Mouse (Mus musculus): ENCODE measurements around the gene Mb.
"Not testable (repeated sequence)": the region's sequence is repeated elsewhere in the genome, so short reads cannot be mapped to it uniquely, and the experiment has no call there.

The Mb gene

DNA sequence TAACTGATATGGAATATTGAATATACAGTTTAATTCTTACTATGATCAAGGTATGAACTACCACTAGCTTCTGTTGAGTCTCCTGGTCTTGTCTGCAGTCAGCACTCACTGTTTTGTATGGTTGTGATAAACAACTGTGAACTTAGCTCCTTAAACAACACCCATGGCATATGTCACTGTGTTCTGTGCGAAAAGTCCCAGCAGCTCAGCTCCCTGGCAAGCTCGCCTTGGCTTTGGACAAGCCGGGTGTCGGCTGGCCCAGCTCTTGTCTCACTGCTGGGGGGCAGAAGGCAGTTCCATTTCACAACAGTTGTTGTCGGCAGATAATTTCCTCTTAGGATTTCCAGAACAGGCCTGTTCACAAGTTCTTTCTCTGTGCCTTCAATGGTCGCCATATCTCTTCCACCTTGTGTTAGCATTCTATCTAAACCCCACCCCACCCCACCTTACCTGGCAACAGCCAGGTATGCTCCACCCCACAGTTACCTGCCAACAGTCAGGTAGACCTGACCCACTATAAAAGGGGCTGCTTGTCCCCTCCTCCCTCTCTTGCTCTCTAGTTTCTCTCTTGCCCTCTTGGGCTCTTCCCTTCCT, 14.9 kb upstream of the Mb start:
- DNase-seq (ENCODE audit: low spot score in 2 of 2): no peak

DNA sequence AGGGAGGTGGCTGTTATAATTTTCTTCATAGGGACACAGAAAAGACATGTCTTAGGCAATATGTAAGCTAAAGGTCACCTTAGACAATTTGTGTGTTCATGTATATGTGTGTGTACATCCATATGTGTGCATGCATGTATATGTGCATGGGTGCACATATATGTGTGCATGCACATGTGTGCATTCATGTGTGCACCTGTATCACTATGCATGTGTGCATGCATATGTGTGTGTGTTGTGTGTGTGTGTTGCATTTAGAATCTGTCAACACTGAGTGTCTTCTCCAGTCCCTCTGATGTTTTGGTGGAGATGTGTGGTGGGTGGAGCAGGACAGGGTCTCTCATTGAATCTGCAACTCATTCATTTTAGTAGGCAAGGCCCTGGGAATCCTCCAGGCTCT, 12.3 kb upstream of the Mb start:
- DNase-seq (ENCODE audit: low spot score in 2 of 2): no peak

DNA sequence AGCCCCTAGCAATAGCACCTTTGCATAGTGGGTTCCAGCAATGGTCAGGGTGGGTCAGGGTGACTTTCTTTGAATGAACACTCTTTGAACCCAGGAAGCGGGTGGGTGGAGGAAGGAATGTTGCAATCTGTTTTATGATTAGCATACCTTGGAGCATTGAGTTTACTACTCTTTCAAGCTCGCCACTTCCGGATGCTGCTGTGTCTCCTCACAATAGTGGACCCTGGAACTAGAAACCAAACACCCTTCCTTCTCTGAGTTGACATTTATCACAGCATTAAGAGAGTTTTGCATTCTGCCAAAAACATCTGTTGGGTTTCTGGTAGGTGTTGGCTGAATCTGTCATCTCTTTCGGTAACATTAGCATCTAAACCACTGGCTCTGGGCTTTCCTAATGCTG, 8.9 kb upstream of the Mb start:
- DNase-seq (ENCODE audit: low spot score in 2 of 2): not testable (repeated sequence)

DNA sequence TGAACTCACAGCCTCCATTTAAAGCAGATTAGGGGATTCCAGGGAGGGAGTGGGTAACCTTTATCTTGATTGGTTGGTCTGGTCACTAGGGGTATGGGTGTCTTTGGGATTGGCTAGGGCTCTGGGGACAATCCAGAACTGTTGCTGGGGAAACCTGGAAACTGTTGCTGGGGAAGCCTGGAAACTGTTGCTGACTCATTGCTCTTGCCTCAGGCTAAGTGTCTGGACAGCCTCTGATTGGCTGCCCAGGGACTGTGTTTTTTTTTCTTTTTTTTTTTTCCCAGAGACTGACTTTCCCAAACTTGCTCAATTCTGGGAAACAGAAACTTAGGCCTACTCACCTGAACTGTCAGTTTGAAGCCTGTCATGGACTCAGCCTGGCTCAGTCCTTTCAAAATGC, 8.1 kb upstream of the Mb start:
- DNase-seq (ENCODE audit: low spot score in 2 of 2): no peak

DNA sequence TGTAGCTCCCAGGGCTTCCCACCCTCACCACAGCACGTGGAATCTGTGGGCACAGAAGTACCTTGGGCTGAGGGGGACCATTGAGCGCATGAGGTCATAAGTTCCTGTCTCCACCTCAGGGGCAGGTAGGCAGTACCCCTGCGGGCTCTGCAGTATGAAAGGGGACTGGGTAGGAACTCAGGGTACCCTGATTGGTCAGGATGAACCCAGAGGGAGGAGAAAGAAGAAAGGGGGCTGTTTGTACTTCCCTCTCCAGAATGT, 6.3 kb upstream of the Mb start:
- no peak for DNase-seq (ENCODE audit: low spot score in 2 of 2)

DNA sequence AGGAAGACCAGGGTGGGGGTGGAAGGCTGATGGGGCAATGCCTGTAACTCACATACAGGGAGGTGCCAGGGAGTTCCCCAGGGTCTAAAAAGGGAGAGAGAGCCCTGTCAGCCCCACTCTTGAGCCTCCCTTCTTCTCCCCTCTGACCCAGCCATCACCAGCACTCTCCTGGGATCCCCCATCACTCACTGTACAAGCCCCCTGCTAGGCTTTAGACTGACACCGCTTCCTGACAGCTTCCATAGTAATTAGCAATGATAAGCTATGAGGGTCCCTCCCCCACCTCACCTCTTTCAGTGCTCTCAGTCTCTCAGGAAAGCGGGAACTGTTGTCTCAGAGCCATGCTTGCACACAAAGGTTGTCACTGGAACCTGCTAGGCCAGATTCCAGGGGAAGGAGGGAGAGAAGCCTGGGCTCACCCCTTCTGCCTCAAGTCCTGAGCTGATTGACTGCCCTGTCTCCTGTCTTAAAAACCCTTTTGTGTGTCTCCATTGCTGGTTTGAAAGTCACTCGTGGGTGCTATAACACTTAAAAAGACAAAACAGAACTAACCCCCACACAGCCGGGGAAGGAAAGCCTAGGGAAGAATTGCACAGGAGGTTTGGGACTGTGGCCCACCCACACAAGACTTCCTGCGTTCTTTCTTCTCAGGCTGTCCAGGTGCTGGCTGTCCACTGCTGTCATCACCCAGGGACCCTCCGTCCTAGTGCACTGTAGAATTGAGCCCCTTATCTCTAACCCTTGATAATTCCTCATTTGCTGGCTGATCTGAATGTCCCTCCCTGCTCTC, 5.7 kb upstream of the Mb start:
- no peak for DNase-seq (ENCODE audit: low spot score in 2 of 2)

DNA sequence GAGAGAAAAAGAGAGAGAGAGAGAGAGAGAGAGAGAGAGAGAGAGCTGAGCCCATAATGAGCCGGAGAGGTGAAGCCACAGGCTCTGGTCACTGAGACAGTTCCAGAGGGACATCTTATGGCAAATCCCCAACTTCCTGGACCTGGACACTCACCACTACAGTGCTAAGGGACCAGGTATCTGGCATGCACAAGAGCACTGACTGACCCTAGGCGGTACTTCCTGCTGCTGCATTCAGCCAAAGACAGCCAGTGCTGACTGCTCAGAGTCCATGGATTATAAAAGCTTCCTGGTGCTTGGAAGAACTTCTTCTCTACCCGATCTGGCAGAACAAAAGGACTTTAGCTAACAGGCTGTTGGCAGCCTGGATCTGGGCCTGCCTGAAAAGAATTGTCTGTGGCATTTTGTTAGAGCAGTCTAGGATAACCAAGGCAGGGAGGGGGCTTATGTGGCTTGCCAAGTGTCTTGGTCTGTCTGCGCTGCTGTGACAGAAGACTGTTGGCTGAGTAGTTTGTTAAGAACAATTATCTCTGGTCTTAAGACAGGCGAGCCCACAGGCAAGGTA, 4.2 kb upstream of the Mb start:
- DNase-seq (ENCODE audit: low spot score in 2 of 2): no peak

DNA sequence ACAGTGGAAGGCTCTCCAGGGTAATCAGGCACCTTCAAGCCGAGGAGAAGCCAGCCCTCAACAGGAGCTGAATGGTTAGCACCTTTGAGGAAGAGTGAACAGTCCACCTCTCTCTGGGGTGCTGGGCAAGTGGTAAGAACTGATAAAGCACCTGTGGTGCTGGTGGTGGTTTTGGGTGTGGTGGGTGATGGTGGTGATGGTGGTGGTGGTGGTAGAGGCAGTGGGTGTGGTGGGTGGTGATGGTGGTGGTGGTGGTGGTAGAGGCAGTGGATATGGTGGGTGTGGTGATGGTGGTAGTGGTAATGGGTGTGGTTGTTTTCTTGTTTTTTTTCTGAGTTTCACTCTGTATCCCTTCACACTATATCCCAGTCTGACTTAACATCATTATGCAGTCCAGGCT, 2.6 kb upstream of the Mb start:
- DNase-seq (ENCODE audit: low spot score in 2 of 2): no peak

DNA sequence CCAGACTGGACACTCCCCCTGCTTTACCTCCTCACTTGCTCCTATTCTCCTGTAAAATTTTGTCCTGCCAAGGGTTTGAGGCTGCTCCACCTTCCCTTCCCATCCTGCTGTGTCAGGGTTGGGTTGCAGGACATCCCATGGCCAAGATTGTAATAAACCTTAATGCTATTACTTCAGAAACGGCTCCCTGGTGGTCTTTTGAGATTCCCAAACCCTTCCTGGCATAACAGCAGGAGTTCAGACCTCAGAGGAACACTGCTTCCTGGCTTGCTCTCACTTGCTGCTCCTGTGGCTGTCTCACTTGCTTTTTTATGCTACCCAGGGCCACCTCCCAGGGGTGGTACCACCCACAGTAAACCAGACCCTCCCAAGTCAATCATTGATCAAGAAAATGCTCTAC, 1.7 kb upstream of the Mb start:
- no peak for DNase-seq (ENCODE audit: low spot score in 2 of 2)

DNA sequence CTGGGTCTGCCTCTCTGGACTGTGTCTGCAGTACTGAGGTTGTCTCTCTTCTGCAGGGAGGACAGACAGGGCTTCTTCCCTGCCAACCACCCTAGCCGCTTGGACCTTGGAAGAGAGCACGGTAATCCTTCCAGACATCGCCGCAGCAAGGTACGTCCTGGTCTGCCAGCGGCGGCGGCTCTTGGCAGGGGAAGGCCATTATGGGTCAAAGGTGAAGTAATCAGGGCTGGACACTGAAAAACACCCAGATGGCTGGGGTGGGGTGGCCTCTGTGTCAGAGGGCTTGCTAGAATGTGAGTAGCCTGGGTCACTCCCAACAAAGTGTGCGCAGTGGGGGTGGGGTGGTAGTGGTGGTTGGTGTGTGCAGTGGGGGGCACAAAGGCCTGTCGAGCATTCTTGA, 4.9 kb downstream of the Mb start:
- no peak for DNase-seq (ENCODE audit: low spot score in 2 of 2)

DNA sequence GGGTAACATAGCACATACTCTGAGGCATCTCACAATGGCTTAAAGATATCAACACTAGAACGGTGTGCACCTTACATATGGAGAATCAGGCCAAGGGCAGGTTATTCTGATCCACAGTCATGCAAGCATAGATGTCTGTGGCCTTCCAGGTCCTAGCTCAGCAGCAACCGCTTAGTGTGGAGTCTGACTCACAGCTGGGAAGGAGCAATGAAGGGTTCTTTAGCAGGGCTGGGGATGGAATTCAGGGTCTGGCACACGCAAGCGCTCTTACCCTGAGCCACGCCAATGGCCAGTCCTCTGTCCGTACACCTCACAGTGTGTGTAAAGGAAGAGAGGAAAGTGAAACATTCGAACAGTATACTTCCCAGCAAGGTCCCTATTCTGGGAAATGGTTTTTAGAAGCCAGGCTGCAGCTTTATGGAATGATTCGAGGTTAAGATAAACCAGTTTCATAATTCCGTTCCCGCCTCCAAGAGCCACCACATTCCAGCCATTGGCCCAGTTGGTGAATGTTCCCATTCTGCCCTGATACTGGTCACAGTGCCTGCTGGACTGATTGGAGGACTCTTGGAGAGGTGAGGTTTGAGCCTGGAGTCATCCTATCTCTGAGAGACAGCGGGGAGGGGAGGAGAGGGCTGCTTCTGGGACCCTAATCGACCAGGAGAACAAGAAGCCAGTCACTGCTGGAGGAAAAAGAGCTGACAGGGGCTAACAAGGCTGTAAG, 5.7 kb downstream of the Mb start, which contains the start of gene Apol6:
TSS of gene Apol6 (plus strand) at position 133 of the 724 bp plus-strand sequence.
- no peak for DNase-seq (ENCODE audit: low spot score in 2 of 2)

DNA sequence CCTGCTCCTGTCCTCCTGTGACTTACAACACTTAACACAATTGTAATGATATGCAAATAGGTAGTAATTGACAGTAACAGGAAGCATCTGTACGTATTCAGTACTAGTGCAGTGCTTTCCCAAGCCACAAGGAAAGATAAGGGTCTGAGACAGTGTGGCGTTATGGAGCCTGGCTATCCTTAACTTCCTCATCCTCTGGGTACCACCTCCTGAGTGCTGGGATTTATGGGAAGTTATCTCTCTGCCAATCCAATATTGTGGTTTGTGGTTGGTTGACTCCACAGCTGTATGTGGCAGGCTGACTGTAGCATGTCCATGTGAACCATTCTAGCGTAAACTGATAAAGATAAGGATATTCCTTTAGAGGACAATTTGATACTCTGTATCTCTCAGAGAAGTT, 9.7 kb downstream of the Mb start:
- no peak for DNase-seq (ENCODE audit: low spot score in 2 of 2)

DNA sequence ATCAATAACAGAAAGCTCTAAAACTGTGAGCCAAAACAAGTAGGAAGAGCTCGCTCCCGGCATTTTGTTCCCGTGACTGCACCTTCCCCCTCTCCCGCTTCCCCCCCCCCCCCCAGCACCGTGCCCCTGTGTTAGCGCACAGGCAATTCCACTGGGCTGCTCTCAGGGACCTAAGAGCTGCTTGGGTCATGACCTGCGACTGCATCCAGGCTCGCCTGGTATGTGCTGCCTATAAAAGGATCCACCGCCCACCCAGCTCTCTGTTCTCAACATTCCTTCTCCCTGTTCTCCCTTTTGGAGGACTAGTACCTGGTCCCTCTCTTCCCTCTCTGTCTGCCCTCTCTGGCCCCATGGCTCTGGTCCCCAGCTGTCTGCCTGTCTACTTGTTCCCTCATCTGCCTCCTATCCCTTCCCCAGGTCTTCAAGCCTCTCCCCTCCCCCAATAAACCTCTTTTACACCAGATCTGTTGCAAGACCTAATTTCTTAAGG, 11.2 kb downstream of the Mb start:
- no peak for DNase-seq (ENCODE audit: low spot score in 2 of 2)

DNA sequence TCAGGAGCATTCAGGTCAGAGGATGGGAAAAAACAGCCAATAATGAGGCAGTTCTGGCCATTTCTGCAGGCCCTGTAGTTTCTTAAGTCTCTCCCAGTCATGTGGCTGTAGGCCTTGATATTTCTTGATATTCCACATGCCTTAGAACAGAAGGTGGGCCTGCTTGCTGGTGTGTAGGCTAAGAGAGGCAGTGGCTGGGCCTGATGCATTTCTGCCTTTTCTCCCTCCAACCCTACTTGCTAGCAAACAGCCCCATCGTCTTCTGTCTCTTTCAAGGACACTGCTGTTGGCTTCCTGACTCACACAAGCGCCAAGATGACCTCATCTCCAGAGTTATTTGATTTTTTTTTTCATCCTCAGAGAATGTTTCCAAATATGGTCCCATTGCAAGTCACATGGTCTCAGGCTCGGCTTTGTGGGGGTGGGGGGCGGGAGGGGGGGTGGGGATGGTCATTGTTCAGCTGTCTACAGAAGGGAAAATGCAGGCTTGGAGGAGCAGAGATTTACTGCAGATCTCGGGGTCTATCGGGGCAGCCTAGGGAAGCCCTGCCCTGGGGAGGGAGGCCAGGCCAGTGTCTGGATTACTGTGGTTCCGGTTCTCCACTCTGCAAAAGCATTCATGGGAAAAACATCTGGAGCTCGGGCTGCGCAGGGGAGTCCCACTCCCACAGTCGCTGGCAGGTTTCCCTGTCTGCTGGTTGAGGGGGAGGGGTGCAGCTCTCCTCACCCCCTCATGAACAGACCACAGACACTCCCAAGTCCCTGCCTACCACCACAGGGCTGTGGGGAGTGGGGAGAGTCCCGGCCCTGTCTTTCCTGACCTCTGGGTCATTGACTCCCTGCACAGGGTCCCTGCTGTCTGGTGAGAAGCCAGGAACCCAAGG, 12.9 kb downstream of the Mb start:
- no peak for DNase-seq (ENCODE audit: low spot score in 2 of 2)

DNA sequence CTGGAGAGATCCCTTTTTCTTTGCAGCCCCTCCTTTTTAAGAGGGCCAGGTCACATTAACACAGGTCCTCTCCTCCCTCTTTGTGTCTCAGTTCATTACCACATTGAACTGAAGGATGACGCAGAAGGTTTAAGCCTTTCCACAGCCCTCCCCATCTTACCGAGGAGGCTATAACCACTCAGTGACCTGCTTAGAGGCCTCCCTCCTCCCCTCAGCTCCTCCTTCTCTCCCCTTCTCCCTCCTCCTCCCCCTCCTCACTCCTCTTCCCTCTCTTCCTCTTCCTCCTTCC, 13.5 kb downstream of the Mb start:
- DNase-seq (ENCODE audit: low spot score in 2 of 2): no peak

DNA sequence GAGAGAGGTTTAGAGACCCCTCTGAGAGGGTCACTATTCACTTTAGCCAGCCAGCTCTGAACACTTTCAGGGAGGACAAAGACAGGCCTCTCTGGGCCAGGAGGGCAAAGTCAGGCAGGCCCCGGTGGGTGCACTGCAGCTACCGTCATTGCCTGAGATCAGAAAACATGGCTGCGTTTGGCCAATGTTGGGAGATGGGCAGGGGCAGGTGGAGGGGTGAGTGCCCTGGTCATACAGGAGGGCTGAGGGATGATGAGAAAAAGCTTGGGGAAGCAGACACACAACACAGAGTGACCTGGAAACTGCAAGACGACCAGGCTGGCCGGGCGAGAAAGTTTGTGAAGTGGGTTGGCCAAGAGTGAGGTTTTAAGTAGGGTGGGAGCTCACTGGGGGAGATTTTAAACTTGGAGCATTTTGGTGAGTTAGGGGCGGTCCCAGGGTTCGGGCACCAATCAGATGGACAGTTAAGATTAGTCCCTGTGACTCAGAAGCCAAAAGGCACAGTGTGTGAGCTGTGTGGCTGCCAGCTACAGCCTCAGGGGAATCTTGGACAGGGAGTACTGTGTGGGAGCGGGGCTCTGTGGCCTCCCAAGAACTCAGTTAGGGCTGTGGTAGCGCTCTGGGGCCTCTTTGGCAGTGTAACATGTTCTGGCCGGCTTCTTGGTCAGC, 14.0 kb downstream of the Mb start:
- DNase-seq (ENCODE audit: low spot score in 2 of 2): no peak

DNA sequence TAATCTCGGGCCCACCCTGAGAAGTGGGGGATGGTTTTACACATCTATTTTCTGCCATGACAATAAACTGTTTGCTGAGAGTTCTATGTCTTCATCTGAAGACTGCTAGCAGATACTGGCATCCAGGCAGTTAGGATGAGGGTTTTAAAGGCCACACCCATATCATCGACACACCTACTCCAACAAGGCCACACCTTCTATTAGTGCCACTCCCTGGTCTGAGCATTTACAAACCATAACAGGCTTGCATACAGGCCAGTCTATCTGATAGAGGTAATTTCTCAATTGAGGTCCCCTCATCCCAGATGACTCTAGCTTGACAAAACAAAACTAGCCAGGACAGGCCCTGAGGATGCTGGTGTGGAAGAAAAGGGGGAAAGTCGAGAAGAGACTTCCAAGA, 14.8 kb downstream of the Mb start:
- DNase-seq (ENCODE audit: low spot score in 2 of 2): no peak

DNA sequence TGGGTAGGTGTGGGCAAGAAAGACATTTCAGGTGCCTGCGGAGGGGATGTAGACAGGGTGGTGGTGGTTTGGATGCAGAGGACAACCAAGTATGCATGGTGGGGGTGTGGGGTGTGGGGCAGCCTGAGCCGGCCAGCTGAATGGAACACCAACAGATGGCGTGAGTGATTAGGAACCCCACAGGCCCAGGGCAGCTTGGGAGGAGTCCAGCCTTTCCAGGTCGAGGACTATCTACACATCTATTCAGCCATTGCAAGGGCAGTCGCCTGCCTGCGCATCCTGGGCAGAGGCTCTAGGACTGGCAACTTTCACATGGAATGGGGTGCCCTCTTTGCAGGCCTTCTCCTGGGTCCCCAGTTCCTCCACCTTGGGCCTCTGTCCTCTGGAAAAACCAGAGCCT, 15.9 kb downstream of the Mb start:
- DNase-seq (ENCODE audit: low spot score in 2 of 2): no peak

DNA sequence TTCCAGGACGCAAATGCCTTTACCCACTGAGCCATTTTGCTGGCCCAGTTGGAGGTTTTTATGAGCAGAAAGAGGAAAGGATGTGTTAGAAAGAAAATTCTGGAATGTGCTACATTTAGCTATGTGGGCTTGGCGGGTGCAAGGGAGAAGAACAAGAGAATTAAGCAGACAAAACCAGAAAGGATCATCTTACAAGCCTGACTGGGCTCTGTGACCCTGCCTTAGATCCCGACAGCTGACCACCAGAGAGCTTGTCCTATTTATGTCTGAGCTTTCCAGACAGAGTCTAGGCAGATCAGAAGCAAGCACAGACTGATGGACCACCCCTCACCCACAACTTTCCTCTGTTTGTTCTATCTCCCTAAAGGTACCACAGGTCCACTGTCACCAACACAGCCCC, 19.2 kb downstream of the Mb start:
- DNase-seq (ENCODE audit: low spot score in 2 of 2): no peak

DNA sequence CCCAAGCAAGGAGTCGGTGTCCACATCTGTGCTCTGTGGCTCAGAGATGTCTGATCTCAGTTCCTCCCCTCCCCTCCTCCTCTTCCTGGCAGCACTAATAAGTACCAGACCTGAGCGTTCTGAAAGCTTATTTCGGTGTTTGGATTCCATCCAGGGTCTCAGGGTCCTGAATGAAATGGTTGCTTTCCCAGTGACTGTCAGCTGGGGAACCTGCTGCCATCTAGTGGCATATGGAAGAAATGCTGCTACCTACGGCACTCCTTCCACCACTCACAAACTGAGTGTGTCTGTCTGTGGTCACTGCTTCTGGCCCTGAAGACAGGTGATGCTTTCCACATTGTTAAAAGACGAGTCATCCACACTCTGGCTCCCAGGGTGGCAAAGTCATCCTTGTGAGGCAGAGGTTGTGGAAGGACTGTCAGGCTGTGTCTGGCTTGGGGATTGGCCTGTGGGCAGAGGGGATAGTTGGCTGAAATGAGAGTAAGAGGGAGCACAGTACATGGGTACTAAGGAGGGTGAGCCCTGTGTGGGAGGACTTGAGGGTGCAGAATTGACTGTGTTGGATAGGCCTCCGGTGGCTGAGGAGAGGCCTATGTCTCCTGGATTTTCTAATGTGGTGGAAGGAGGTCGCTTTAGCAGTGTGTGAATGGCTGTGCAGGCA, 21.0 kb downstream of the Mb start:
- DNase-seq (ENCODE audit: low spot score in 2 of 2): no peak

DNA sequence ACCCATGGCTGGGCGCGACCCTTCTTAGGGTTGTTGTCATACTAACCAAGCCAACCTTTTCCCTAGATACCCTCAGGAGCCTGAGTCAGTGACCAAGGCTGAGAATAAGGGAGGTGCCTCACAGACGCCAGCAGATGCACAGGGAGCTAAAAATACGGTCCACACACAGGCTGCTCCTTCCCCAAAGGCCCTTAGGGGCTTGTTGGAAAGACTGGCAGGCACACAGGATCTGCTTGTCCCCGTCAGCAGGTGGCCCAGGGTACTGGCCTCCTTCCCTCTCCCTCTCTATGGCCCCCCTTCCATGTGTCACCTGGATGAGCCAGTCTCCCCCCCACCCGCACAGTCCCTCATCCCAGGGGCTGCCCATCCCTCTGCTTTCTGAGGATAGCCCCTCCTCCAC, 22.8 kb downstream of the Mb start:
- DNase-seq (ENCODE audit: low spot score in 2 of 2): no peak

Data from spleen, postnatal 4 days (tissue).